Mouse (Mus musculus): ENCODE results near the gene Slc32a1.
A peak's percentile ranks its signal among the peaks of the same experiment; 100 is the strongest.

Slc32a1 gene

GRCm38 (mm10) chr2:158612671-158613250 is 2.2 kb downstream of the Slc32a1 start:
- DNase-seq: no peak

- DNase-seq: peak; percentile 27 to 30
Observed at GRCm38 (mm10) chr2:158613541-158614417, 3.2 kb downstream of the Slc32a1 start.

- no peak for DNase-seq
Observed at GRCm38 (mm10) chr2:158614418-158614955, 3.9 kb downstream of the Slc32a1 start.

- no peak for DNase-seq
Observed at GRCm38 (mm10) chr2:158615161-158615680, 4.7 kb downstream of the Slc32a1 start.

GRCm38 (mm10) chr2:158615702-158616101 is 5.1 kb downstream of the Slc32a1 start:
- DNase-seq: no peak

GRCm38 (mm10) chr2:158616296-158616695 is 5.7 kb downstream of the Slc32a1 start:
- DNase-seq: no peak

DNA sequence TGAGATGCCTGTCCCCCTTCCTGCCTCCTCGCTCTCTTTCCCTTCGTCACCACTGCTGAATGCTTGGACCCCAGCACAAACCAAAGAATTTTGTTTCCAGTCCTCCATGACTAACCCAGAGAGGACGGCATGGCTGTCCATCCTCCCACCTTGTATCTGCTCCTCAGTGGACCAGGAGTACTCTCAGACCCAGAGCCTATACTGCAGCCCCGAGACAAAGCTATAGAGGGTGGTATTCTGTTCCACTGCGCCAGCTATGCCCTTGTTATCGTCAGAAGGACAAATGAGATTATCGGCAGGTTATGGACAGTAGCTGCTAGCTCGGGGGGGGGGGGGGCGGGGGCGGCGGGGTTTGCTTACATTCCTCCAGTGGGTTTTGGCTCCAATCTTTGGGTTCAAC is 6.2 kb downstream of the Slc32a1 start:
- DNase-seq: no peak

DNA sequence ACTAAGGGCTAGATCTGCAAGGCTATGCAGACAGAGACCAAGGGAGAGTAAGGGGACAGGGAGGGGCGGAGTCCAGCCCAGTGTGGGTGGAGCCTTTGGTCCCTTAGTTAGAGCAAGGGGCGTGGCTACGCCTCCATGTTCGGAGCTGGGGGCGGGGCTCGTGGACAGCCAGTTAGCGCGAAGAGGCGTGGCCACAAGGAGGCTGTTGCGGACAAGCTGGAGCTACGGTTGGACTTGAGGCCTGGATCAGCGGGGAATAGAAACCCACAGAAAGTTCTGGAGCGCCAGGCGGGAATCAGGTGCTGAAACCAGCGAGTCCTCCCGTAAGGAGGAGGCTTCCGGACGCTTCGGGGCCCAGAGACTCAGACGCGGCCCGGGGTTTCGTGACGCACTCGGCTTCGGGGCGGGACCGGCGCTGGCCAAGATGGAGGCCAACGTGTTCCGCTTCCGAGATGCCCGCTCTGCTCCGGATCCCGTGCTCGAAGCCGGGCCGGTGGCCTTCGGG is 14.2 kb downstream of the Slc32a1 start, which contains the start of gene Actr5:
Gene Actr5 (plus strand): TSS at position 171 of the 505 bp plus-strand sequence.
- peak; percentile 94 to 96 for DNase-seq

DNA sequence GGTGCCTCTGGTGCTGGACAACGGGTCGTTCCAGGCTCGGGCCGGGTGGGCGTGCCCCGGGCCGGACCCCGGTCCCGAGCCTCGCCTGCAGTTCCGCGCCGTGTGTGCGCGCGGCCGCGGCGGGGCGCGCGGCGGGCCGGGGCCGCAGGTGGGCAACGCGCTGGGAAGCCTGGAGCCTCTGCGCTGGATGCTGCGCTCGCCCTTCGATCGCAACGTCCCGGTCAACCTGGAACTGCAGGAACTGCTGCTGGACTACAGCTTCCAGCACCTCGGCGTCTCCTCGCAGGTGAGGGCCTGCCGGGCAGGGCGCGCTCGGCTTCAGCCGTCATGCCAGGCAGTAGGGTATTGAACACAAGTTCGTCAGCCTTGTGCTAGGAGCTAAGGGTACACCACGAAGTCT is 14.7 kb downstream of the Slc32a1 start:
- no peak for DNase-seq

GRCm38 (mm10) chr2:158625697-158626096 is 15.1 kb downstream of the Slc32a1 start:
- DNase-seq: no peak

DNA sequence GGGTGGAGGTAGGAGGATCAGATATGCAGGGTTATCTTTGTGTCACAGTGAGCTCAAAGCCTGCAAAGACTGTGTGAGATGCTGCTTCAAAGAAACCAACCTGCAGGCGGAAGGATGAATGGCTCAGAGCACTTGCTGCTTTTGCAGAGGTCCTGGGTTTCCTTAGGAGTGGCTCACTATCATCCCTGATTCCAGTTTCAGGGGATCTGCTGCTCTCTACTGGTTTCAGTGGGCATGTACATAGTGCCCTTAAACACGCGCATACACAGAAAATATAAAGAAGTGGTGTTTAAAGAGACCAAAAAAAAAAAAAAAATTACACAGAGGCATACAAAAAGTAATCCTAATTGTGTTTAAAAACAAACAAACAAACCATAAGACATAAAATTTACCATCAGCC is 18.3 kb downstream of the Slc32a1 start:
- no peak for DNase-seq

GRCm38 (mm10) chr2:158629414-158629813 is 18.8 kb downstream of the Slc32a1 start:
- no peak for DNase-seq

- no peak for DNase-seq
Observed at GRCm38 (mm10) chr2:158631873-158632272, 21.3 kb downstream of the Slc32a1 start.

- peak; percentile 37 to 51 for DNase-seq
Observed at GRCm38 (mm10) chr2:158641869-158642268, 31.3 kb downstream of the Slc32a1 start.

- DNase-seq: no peak
Observed at GRCm38 (mm10) chr2:158642587-158642986, 32.0 kb downstream of the Slc32a1 start.

GRCm38 (mm10) chr2:158643791-158644190 is 33.2 kb downstream of the Slc32a1 start:
- DNase-seq: no peak

DNA sequence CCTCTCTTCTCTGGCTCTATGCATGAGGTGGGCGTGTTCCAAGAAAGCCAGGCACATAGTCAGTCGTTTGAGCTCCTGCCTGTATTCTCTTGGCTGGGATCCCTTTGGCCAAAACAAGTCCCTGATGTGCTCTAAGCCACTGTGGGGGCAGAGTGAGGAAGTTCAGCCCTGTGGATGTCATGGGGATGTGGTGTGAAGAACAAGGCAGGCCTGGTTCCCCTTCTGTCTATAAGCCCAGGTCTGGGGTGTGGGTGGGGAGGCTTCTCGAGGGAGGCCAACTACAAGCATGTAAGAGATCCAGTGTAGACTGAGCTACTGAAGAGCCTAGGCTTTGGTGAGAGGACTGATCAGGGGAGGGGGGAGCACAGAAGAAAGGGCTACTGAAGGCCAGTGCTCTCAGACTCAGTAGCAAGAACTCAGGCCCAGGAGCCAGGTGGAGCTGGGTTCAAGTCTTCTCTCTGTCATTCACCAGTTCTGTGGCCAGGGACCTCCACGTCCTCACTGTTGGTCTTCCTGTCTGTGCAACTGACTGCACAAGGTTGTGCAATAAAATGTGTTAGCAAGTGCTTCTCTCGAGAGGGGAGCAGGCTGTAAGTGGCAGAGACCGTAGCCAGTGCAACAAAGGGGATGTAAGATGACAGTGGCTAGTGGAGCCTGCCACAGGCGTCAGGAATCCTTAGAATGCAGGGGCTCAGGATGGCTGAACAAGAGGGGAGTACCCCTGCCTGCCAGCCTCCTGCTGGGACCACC is 40.8 kb downstream of the Slc32a1 start:
- DNase-seq: no peak

- peak; percentile 70 to 74 for DNase-seq
Observed at GRCm38 (mm10) chr2:158652985-158653384, 42.4 kb downstream of the Slc32a1 start.

- peak; percentile 61 to 74 for DNase-seq
Observed at GRCm38 (mm10) chr2:158654717-158655116, 44.1 kb downstream of the Slc32a1 start.

GRCm38 (mm10) chr2:158655806-158656205 is 45.2 kb downstream of the Slc32a1 start:
- peak in 1 of 2 experiments; percentile 66 for DNase-seq

DNA sequence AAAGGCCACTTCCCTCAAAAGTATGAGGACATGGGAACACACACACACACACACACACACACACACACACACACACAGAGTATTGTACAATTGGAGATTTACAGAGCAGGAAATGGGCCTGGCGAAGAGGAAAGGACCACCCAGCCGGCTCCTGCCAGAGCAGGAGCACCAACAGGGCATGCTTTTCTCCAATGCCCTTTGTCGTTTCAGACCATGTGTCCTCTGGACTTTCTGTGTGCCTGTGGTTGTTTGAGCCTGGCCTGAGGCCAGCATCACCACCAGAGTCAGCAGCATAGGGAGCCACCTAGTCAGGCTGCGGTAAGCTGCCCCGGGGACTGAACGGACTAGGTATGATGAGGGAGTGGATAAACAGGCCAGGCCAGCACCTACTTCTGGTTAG is 48.3 kb downstream of the Slc32a1 start:
- DNase-seq: peak; percentile 66 to 80

GRCm38 (mm10) chr2:158659346-158659745 is 48.8 kb downstream of the Slc32a1 start:
- DNase-seq: no peak

- DNase-seq: no peak
Observed at GRCm38 (mm10) chr2:158665098-158665497, 54.5 kb downstream of the Slc32a1 start, which contains the start of gene Ppp1r16b. Gene Ppp1r16b (plus strand): TSS chr2:158665398.
